Mouse (Mus musculus): ENCODE results near the gene 9430038I01Rik. TPM values are rescaled to one million over a fixed set of nuclear protein-coding genes. Genes with fewer than 3 reads are reported as not detected.
"Not testable (repeated sequence)": the region's sequence is repeated elsewhere in the genome, so short reads cannot be mapped to it uniquely, and the experiment has no call there.

The 9430038I01Rik gene
- 13.0 and 13.1 TPM in 2 replicates for total RNA-seq (2014; fragmentation: Nextera tagmentation)
- 18.5 and 20.6 TPM in 2 replicates for total RNA-seq (2017)

- peak; percentile 97 for ATAC-seq (replicated peaks; ENCODE audit: low FRiP score, low TSS enrichment, poor library complexity, severe bottlenecking)
Observed at GRCm38 (mm10) chr7:137410337-137411197, at the start of gene 9430038I01Rik. Gene 9430038I01Rik (minus strand): TSS chr7:137410762.

DNA sequence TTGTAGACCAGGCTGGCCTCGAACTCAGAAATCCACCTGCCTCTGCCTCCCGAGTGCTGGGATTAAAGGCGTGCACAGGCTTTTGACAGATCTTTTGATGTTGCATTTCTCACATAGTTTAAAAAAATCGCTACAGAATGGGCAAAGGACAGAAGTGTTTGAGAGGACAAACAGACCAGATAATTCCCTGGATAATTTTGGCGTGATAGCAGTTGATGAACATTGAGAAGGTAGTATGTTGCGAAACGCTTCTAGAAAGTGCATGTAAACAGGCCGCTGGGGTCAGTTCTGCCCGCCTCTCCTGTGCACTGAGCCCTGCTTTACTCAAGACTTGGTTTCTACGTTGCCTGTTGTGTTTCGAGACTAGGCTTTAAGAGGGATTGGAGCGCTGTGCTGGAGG is 34.8 kb upstream of the 9430038I01Rik start:
- no peak for ATAC-seq (replicated peaks; ENCODE audit: low FRiP score, low TSS enrichment, poor library complexity, severe bottlenecking)

DNA sequence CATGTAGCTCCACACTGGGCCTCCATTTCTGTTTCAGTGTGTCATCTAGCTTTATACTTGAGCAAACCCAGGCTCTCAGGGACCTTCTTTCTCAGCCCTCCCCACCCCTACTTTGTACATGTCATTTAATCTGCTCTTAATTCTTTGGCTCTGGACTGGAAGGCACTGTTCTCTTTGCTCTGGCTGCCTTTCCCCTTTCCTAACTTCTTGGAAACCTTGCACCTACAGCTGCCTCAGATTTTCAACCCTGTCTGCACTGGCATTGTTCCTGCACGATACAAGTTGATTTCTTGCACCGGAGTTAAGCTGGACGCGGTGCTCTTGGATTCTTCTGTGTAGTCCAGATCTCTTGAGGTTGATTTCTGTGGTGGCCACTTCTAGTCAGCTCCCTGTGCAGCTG is 32.4 kb upstream of the 9430038I01Rik start:
- no peak for ATAC-seq (replicated peaks; ENCODE audit: low FRiP score, low TSS enrichment, poor library complexity, severe bottlenecking)

DNA sequence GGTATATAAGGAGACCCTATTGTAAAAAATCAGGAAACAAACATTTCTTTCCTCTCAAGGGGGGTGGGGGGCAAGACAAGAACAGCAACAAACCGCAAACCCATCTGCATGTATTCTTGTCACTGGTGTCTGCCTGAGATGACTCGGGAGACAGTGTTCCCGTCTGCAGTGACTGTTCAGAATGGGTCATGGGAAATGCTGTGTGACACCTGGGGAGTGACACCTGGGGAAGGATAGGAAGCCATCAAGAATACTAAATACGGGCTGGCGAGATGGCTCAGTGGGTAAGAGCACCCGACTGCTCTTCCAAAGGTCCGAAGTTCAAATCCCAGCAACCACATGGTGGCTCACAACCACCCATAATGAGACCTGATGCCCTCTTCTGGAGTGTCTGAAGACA is 28.4 kb upstream of the 9430038I01Rik start:
- not testable (repeated sequence) for ATAC-seq (replicated peaks; ENCODE audit: low FRiP score, low TSS enrichment, poor library complexity, severe bottlenecking)

DNA sequence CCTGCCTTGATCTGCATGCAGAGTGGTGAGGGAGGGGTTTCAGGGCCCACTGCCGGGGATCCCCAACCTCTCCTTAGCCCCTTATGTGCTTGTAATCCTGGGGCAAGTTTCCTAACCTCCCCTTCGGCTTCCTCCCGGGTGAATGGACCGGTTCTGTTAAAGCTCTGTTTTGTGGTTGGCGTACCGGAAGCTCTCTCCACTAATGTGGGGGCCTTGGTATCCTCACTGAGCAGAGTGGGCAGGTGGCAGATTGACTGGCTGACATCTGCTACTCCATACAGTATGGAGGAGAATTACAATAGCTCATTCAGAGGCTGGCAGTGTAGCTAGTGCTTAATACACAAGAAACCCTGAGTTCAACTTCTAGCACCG is 27.6 kb upstream of the 9430038I01Rik start:
- peak; percentile 29 for ATAC-seq (replicated peaks; ENCODE audit: low FRiP score, low TSS enrichment, poor library complexity, severe bottlenecking)

DNA sequence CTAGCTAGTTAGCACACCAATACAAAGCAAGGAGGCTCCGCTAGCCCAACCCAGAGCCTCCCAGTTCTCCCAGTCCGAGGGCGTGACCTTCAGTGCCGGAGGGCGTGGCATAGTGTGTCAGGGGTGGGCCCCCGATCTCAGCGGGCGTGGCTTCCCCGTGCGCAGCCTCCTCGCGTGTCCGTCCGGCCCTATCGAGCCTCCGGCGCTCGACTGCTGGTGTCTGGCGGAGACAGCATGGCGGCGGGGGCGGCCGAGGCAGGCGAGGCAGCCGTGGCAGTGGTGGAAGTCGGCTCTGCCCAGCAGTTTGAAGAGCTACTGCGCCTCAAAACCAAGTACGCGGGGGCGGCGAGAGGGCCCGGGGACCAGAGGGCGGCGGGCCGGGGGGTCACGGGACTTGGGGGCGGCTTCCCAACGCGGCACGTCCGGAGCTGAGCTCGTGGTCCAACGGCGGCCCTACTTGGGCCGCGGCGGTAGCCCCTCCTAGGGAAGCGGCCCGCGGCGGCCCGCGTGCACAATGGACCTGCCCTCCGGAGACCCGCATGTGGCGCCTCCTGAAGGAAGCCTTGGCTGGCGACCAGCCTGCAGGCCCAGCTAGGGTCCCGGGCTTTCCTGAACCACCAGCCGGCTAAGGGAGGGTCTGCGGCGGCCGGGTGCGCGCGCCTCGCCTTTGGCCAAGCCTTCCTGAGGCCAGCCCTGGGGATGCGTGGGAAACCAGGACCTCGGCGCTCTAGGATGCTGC is 27.0 kb upstream of the 9430038I01Rik start, which contains the start of gene Glrx3:
Gene Glrx3, plus strand, starts transcription at position 175 of the 739 bp plus-strand sequence.
- ATAC-seq (replicated peaks; ENCODE audit: low FRiP score, low TSS enrichment, poor library complexity, severe bottlenecking): peak; percentile 99

DNA sequence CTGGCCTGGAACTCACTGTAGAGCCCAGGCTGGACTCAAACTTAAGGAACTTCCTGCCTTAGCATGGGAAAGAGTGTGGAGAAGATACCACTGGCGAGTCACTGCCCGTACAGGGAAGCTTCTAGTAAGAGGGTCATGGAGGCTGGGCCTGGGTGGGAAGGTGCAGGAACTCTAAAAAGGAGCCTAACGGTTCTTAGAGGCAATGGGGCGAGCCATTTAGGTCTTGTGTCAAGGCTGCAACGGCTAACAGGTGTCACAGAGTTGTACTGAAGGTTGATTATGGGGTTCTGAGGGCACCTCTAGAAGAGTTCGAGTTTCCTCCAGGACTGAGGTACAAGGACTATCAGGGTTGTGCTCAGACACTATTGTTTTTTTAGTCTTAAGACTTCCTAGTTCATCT is 26.3 kb upstream of the 9430038I01Rik start:
- no peak for ATAC-seq (replicated peaks; ENCODE audit: low FRiP score, low TSS enrichment, poor library complexity, severe bottlenecking)

DNA sequence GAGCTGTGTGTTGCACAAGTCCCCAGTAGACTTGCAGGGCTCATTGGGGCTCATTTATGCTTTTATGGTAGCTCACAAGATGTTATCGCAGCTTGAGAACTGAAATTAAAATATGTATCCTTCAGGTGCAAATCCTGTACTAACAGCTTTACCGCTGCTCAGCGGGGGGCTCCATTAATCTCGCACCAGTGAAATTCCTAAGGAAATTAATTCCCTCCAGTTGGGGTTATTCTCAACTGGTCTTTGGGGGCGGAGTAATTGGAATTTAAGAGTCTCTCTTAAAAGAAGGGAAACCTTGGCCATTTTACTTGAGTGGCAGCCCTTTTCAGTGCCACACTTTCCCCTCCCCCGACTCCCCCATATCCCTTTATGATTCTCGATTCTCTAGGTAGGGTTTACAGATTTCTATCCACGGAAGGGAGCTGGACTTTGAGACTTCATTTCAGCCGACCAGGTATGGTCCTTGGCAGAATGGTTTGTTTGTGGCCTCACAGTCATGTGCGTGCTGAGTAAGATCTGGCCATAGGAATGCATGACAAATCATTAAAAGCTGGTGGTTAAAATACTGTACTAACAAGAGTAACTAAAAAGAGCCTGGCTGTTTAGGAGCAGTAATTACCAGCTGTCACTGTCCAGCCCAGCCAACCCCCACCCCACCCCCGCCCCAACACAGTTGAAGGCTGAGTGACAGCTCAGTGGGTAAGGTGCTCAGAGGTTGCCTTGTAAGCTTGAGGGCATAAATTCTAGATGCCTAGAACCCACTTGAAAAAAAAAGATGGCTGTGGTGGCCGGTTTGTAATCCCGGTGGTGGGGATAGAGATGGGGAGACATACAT is 21.4 kb upstream of the 9430038I01Rik start:
- no peak for ATAC-seq (replicated peaks; ENCODE audit: low FRiP score, low TSS enrichment, poor library complexity, severe bottlenecking)

- no peak for ATAC-seq (replicated peaks; ENCODE audit: low FRiP score, low TSS enrichment, poor library complexity, severe bottlenecking)
Observed at GRCm38 (mm10) chr7:137426693-137427092, 16.1 kb upstream of the 9430038I01Rik start.

GRCm38 (mm10) chr7:137421236-137421635 is 10.7 kb upstream of the 9430038I01Rik start:
- no peak for ATAC-seq (replicated peaks; ENCODE audit: low FRiP score, low TSS enrichment, poor library complexity, severe bottlenecking)

DNA sequence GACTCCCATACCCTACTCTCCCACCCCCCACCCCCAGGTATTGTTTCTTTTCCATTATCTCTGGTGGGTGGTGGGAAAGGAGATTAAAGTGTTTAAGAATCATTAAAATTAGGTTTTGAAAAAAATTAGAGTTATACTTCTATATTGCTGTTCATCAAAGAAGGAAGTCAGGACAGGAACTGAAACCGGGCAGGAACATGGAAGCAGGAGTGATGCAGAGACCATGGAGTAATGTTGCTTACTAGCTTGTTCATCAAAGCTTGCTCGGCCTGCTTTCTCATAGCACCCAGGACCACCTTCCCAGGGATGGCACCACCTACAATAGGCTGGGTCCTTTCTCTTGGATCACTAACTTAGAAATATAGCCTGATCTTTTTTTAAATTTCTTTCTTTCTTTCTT is 10.0 kb upstream of the 9430038I01Rik start:
- no peak for ATAC-seq (replicated peaks; ENCODE audit: low FRiP score, low TSS enrichment, poor library complexity, severe bottlenecking)

DNA sequence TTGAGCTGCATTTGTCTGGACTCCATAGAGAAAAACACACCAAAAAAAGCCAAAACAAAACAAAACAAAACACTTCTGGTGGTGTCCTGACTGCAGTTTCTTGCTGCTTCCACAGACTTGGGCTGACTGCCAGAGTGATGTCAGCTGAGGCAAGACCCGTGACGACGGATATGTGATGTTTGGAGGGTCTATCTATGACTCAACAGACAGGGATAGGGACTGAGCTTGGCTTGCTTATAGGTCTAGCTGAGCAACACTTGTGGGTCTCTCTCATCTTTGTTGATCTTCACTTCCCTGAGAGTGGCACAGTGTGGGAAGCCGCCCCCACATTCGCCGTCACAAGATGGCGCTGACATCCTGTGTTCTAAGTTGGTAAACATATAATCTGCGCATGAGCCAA is 4.1 kb upstream of the 9430038I01Rik start:
- no peak for ATAC-seq (replicated peaks; ENCODE audit: low FRiP score, low TSS enrichment, poor library complexity, severe bottlenecking)

GRCm38 (mm10) chr7:137407428-137408058 is 3.0 kb downstream of the 9430038I01Rik start:
- no peak for ATAC-seq (replicated peaks; ENCODE audit: low FRiP score, low TSS enrichment, poor library complexity, severe bottlenecking)

DNA sequence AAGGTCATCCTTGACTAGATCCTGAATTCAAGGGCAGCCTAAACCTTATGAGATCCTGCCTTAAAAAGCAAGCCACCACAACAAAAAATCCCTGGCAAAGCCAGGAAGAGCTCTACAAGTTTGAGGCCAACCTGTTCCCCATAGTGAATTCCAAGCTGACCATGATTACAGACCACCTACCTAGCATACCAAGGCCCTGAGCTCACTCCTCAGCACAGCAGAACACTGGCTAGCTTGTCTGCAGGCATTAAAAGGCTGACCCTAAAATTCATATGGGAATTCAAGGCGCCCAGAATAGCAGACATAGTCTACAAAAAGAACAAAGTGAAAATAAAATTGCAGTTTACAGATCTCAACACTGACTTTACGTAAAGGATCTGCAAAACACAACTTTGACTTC is 6.4 kb downstream of the 9430038I01Rik start:
- ATAC-seq (replicated peaks; ENCODE audit: low FRiP score, low TSS enrichment, poor library complexity, severe bottlenecking): no peak

DNA sequence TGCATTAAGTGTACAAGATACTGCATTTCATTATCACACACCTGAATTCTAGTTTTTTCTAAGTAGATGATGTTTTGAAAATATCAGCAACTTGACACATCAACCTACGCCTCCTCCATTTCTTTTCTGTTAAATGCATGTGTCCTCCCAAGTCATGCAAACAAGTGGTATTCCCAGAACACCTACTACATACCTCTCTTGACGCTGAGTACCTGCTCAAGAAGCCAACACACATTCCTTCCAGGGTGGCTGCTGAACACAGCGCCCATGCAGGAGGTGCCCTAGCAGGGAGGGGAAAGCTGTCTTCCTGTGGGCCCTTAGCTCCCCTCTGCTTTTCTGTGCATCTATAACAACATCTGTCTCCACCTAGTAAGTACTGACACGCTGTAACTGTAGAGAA is 11.6 kb downstream of the 9430038I01Rik start:
- ATAC-seq (replicated peaks; ENCODE audit: low FRiP score, low TSS enrichment, poor library complexity, severe bottlenecking): no peak

DNA sequence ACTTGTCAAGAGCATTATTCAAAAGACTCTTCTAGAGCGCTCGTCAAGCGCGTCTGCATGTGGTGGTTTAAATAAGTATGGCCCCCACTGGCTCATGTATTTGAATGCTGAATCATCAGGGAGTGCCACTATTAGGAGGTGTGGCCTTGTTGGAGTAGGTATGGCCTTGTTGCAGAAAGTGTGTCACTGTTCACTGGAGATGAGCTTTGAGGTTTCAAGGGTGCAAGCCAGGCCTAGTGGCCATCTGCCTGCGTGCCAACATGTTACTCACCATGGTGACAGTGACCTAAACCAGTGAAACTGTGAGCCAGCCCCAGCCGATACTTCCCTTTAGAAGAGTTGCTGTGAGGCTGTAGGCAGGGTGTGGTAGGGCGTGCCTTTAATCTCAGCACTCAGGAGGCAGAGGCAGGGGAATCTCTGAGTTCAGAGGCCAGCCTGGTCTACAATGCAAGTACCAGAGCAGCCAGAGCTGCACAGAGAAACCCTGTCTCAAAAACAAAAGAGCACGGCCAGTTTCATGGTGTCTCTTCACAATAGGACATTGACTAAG is 13.1 kb downstream of the 9430038I01Rik start:
- no peak for ATAC-seq (replicated peaks; ENCODE audit: low FRiP score, low TSS enrichment, poor library complexity, severe bottlenecking)

GRCm38 (mm10) chr7:137395421-137395820 is 15.1 kb downstream of the 9430038I01Rik start:
- no peak for ATAC-seq (replicated peaks; ENCODE audit: low FRiP score, low TSS enrichment, poor library complexity, severe bottlenecking)

- no peak for ATAC-seq (replicated peaks; ENCODE audit: low FRiP score, low TSS enrichment, poor library complexity, severe bottlenecking)
Observed at GRCm38 (mm10) chr7:137387863-137388262, 22.7 kb downstream of the 9430038I01Rik start.

DNA sequence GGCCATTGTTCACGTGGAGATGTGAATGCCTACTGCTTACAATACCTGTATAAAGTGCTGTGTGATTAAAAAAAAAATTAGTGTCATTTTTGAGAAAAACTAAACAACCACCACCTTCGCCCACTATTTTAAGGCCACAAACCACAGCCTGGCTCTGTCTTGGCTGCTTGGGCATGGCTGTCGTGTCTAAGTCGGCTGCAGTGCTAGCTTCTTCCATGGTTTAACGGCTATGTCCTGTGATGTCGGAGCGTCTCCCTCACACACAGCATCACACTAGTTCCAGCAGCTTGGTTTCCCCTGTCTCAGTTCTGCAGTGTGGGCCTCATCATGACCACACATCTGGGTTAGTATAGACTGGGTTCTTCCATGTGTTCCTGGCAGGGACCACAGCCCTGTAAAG is 35.6 kb downstream of the 9430038I01Rik start:
- ATAC-seq (replicated peaks; ENCODE audit: low FRiP score, low TSS enrichment, poor library complexity, severe bottlenecking): no peak
